Mouse (Mus musculus): ENCODE results near the gene Smg6. TPM values are rescaled to one million over a fixed set of nuclear protein-coding genes. Genes with fewer than 3 reads are reported as not detected.

Smg6 gene
- total RNA-seq, 2 experiments from 2014 or later, result 15.2 to 18.5 TPM

DNA sequence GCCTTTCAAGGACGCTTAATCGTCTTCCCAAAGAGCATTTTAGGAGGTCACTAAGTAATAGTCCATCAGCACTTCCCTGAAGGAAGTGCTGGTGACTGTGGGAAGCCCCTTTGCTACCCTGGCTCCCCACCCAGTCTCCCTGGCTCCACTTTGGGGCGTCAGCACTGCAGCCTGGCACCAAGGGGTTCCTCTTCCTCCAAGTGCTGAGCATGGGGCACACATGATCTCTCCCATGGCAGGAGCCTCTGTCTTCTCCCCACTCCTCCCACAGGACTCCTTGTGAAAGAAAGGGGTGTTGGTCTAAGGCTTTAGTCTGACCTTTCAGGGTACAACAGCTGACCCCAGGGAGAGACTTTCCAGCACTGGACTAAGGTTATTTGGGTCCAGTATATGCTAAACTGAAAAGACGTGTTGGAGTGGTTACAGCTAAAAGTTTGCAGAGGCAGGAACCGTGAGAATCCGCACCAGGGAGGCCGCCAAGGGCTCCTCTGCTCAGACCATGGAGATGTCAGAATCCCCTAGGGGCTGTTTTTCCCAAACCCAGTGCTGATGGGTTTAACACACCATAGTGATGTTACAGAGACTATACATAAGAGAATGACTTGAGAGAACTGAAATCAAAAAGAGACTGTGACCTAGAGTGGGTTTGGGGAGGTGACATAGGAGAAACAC, 122.2 kb downstream of the Smg6 start:
- DNase-seq, result peak; percentile 21

DNA sequence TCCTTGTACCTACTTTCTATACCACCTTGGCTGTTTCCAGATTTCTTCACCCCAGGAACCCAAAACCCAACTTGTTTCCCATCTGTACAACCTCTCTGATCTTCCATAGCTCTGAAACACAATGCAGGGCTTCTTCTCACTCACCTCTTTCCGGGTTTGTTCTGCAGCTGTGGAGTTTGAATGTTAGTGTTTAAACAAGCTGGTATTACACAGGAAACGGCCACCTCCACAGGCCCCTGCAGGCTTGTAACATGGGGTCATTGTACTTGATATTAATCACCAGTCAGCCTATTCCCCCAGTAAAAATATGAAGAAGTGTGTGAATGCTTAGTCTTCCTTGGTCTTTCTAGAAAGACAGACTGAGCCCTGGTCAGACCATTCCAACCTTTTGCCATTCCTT, 123.5 kb downstream of the Smg6 start:
- DNase-seq, result no peak

DNA sequence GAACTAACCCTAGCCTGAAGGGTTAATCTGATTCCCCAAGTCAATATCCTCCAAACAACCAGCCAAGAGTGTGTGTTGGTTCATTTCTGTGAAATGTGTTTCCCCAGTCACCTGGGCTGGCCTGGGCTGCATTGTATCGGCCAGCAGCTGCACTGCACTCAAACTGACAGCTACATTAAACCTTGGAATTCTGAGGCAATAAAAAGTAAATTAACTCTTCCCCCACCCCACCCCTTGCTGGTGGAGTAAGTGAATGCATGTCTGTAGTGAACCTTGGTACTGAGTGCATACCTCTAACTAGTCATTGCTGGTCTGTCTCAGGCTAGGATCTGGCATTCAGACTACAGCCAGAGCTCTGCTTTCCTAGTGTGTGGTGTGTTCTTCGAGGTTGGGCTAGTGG, 124.2 kb downstream of the Smg6 start:
- DNase-seq, result no peak

DNA sequence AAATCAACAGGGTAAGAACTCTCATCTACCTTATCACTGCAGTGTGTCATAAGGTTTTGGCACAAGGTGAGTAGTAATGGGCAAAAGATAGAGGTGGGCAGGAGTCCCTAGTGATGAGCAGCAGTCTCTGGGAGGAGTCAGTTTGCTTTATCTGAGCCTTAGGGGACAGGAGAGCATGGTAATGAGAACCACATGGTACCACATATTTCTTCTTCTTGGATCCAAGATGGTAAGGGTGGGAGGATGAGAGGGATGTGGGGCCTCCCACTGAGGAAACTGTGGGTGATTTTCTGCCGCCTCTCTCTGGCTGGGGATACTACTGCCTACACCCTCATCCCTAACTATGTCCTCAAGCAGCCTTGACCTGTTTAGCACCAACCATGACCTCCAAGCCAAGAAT, 125.6 kb downstream of the Smg6 start:
- no peak for DNase-seq

DNA sequence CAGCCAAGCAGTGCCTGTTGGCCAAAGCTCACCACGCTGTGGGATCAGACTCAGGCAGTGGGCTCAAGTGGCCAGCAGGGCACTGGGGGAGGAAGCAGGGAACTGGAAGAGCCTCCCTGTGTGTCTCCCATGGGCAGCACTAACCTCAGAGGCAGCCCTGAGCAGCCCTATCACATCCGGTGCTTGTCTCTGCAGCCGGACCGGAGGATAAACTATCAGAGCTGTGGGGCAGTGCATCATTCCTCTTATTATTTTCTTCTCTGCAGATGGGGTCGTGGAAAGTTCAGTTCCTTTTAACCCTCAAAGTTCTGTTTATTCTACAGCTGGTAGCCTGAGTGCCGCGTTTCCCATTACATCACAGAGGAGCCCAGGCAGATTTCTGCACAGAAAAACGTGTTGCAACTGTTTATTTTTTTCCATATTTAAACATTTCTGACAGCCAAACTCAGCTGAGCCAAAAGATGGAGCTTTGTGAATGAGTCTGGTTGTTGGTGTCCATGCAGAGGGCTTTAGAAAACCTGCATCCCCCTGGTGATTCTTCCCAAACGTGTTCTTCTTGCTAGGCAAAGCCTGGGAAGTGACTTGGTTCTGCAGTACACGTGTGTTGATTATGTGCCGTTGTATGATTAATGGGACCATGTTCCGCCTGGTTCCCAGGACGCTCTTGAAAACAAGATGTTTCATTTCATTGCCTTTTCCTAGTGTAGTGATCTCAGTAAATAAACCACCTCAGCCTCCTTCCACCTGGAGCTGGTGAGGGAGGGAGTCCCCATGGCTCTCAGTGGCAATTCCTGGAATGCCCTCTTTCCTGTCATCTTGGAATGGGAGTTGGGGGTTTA, 126.3 kb downstream of the Smg6 start:
- DNase-seq, result peak; percentile 28

DNA sequence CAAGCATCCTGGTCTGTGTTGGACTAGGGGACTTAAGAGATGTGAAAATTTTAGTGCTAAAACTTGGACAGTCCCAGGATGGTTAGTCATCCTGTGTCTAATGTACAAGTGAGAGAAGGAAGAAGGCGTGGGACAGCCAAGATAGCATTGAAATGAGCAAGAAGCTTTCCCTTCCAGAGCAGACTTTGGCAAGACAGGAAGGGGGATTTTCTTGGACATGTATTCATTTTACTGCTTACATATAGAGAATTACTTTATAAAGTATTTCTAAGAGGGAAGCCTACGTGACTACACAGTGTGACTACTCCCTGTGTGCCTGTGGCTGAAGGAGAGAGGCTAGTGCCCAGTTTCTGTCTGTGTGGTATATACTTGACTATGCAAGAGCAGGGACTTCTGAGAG, 127.4 kb downstream of the Smg6 start:
- DNase-seq, result no peak

DNA sequence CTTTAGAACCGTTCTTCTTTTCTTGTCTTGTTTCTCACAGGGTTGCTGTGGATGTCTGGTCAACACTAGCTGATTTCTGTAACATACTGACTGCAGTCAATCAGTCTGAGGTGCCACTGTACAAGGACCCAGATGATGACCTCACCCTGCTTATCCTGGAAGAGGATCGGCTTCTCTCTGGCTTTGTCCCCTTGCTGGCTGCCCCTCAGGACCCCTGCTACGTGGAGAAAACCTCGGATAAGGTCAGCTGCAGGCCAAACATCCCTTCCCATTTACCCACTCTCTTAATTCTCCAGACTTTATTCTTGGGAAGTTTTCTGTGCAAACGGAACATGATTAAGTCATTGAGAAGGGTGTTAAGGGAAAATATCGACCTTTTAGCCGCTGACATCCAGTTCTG, 128.1 kb downstream of the Smg6 start:
- no peak for DNase-seq

DNA sequence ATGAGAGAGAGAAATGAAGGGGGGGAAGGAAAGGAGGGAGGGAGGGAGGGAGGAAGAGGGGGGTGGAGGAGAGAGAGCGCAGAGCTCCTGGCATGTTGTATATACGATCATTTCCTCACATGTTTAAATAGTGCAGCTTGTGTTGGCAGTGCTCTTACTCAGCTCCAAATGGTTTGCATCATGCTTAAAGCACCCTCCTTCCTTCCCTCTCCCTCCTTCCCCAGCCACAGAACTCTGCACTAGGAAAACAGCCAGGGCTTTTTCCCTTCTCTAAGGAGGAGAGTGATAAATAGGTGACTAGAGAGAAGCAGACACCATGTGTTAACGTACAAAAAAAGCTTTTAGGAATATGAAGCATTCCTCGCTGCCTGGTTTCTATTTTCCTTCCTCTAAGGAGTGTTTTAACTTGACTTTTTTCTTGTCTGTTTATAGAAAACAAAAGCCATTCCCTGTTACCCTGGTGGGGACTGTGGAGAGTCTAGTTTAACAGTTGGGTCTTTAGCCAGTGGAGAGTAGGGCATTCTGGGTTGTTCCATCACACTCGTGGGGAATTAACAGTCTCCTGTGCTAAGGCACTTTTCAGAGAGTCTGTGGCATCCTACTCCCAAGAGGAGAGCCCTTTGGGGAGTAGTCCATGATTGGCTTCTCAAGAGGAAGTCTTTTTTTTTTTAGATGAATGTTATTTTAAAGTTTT, 128.7 kb downstream of the Smg6 start:
- DNase-seq, result no peak

DNA sequence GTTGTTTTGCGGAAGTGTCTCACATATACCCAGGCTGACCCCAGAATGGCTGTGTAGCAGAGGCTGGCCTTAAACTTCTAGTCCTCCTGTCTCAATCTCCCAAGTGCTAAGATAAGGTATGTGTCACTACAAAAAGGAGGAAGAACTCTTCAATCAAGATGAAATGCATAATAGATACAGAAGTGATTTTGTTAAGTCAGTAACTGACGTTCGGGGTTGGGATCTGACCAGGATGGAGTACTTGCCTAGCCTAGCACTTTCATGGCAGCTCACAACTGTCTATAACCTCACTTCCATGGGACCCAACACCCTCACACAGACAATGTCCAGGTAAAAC, 129.2 kb downstream of the Smg6 start:
- DNase-seq, result no peak

DNA sequence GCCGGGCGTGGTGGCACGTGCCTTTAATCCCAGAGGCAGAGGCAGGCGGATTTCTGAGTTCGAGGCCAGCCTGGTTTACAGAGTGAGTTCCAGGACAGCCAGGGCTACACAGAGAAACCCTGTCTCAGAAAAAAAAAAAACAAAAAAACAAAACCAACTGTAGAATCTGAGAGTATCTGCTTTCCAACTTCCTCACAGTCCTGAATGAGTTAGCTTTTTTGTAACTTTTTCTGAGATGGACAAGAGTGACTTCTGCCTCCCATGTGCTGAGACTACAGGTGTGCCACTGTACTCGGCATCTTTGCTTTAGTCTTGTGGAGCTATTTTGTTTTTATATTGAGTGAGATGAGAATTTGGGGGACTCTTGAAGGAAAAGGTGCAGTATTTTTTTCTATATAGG, 137.0 kb downstream of the Smg6 start:
- no peak for DNase-seq

DNA sequence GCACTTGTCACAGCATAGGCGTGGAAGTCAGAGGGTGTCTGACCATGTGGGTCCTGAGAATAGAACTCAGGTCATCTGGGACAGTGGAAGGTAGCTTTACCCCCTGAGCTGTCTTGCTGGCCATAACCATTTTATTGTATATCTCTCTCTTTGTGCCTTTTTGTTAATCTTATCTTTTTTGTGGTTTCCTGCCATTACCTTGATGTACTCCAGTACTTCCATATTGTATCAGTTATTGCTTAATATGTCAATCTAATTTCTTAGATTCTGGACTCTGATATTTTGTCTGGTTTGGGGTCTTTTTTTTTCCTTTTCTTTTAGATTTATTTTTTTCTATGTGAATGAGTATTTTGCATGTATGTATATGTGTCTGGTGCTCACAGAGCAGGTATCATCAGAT, 138.6 kb downstream of the Smg6 start:
- DNase-seq, result no peak

DNA sequence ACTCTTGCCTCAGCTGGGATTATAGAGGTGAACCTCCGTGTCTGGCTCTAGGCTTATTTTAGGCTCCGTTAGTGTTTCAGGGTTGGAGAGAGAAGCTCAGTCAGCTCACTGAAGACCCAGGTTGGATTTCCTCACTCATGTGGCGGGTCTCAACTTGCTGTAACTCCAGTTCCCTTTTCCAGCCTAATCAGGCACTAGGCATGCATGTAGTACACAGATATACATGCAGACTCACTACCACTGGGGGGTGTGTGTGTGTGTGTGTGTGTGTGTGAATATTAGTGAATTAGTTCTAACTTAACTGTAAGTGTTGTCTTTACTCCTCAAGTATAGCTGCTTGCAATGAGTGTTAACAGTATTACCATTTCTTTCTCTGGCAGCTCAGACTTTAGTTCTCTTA, 145.7 kb downstream of the Smg6 start:
- no peak for DNase-seq

DNA sequence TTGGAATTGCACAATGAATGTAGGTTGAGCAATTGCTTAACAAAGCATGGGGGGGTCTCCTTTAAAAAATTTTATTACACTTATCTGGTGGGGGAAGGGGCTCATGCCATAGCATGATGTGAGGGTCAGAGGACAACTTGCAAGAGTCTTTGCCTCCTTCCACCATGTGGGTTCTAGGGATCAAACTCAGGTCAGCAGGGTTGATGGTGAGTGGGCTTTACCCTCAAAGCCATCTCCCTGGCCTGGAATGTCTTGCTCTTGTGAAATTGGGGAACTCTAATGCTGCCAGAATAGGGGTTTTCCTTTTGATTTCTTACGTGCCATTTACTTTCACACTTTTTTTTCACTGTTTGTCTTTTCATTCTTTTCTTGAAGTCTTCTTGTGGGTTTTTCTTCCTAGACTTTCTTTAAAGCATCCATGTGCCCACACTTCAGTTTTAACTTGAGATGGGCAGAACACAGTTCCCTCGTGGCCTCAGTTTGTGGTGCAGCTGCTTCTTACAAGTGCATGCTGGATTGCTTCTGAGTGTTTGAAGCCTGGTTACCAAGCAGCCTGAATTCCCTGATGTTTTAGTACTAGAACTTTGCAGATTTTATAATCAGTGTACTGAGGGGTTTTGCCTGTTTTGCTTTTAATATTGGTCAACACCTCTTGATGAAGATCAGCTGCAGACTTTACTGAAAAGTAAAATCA, 147.5 kb downstream of the Smg6 start:
- no peak for DNase-seq

DNA sequence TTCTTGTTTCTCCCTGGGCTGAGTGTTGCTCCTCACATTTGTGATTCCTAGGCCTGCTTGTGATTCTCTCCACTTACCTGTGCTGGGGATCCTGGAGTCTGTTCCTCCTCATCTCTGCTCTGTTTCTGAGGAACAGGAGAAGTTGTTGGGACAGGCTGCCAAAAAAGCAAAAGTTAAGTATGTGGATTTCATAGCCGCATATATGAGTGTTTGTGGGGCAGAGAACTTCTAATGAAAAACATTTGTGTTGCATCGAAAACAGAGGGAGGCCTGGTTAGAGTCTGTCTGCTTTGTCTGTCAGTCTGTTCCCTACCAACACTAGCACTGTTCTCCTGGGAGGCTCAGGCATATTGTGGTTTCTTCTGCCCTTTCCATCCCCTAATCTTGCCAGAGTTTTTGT, 148.1 kb downstream of the Smg6 start:
- DNase-seq, result no peak

DNA sequence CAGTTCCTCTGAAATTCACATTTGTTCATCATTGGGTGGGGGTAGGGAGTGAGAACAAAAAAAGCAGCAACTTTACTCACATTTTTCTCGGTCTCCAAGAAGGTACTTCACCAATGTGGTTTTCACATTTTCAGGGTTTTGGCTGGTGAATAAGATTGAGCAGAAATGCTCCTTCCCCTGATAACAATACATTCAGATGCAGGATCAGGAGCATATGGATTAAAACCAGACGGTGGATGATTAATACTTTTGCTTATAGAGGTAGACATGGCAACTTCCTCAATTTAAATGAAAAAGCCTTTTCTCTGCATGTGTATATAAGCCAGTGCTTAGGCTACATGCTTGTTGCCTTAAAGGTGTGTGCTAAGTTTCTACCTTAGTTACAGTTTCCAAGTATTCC, 148.9 kb downstream of the Smg6 start:
- no peak for DNase-seq

DNA sequence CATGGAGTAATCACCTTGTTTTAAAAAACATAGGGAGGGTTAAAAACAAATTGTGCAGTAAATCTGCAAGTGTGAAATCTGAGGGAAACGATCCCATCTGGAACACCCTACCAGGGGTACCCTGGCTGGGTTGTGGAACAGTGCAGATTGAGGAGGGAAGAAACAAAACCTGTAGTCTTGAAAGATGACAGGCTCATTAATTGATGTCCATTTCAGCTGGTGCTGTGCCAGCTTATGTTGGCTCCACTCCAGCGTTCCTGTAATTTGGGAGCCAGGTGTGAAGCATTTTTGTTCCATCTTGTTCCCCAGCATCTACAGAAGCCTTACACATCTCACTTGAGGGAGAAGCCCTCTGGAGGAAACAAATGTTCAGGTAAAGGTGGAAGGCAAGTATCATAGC, 153.0 kb downstream of the Smg6 start:
- no peak for DNase-seq

DNA sequence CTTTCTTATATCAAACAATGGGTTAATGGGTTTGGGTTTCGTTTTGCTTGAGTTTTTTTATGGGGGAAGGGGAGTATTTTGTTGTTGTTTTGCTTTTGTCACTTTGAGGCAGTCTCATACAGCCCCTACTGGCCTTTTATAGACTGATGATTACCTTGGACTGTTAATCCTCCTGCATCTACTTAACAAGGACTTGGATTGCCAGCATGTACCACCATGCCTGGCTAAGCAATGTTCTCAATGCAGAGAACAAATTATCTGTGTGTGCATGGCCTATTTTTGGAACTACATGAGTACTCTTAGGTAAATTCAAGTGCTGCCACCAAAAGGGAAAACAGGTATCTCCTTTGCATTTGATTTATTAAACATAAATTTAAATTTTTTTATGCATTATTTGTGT, 157.4 kb downstream of the Smg6 start:
- no peak for DNase-seq

DNA sequence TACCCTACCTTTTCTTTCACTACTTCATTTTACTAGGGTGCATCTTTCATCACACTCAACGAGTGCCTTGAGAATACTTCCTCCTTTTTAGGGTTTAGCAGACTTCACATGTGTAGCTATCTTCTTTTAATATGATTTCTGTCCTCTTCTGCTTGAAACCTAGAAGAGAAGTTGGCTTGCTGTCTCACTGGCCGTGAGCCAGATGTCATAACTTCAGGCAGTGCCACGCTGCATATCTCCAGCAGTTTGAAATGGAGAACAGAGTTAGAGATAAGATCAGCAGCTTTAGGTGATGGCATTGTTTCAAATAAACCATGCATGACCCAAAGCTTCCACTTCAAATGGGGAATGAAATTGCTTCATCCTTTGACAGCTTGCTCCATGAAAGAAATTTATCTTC, 166.5 kb downstream of the Smg6 start:
- DNase-seq, result peak; percentile 35

DNA sequence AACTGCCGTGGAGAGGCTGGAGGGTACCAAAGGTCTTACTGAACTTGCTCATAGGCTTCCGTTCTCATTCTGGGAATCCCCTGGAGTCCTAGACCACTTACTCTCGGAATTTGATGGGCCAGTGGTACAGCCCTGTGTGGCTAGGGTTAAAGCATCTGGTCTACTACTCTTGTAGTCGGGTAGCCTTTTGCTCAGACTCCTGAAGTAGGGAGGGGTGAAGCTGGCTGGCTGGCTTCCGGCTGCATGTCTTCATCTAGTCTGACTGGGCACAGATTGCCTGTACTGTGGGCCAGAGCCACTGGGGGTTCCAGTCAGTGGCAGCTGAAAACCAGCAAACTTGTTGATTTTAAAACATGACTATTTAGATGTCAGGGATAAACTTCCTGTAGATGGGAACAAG, 167.0 kb downstream of the Smg6 start:
- peak; percentile 27 for DNase-seq

DNA sequence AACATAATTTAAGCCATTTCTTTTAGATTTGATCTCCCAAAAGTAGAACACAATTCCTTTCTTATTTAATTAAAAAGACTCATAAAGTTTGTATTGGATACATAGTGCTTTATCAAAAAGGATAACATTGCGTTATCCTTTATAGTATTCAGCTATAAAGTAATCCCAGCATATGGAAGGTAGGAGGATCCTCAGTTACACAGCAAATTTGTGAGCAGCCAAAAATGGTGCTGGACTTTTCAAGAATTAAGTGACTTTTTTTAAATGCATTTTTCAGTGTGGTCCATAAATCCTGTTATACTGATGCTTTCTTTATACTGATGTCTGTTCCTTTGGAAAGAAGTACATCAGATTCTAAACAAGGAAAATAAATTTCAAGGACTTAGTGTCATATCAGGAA, 169.1 kb downstream of the Smg6 start:
- DNase-seq, result no peak

DNA sequence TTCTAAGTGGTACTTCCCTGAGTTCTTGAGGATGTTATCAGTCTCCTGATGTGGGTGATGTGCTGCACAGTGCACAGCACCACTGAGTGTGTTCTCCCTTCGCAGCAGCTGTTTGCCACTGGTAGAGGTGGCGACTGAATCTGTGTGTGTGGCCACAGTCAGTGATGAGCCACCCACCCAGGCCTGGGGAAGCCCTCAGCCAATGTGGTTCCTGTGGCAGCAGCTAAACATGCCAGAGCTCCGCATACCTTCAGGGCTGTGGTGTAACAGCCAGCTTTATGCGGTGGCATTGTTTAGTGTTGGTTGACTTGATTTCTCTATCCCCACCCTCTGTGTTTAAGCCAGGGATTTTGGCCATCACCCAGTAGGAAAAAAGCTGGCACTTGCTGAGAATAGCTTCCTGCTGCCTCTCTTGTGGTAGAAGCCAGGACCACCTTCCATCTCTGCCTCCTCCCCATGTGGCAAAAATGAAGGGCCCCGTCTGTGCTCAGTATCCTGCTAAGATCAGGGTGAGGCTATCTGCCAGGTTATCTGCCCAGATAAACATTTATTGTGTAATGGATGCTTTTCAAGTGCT, 177.2 kb downstream of the Smg6 start:
- DNase-seq, result no peak

DNA sequence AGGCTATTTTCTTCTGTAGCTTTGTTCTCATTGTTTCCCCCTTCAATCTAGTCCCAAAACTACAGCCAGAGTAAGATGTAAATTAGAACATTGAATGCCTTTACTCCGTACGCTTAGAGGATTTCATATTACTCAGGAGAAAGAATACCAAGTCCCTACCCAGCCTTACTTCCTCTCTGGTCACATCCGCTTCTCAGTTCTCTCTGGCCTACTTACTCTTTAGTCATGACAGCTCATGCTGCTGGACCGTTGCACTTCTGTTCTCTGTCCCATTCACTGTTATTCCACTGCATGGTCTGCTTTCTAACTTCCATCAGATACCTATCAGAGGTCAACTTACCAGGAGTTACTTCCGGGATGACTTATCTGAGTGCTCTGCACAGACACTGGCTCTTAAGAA, 181.0 kb downstream of the Smg6 start:
- no peak for DNase-seq

DNA sequence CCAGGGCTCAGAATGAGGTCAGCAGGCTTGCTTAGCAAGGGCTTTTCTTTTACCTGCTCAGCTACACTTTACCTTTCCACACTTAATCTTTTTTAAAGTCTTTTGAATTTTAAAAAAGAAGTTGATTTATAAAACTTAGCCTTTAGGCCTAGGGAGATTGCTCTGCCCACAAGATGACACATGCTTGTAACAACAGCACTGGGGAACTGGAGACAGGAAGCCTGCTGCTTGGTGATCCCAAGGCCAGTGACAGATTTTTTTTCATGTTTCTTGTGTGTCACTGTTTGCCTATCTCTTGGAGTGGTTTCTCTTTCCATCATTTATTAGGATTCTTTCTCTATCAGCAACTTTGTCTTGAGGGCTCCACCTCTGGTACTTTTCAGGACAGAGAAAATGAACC, 183.3 kb downstream of the Smg6 start:
- no peak for DNase-seq
